Mouse (Mus musculus): ENCODE data around the gene 2310050C09Rik. TPM values are rescaled to one million over a fixed set of nuclear protein-coding genes. Genes with fewer than 3 reads are reported as not detected.
A peak's percentile ranks its signal among the peaks of the same experiment; 100 is the strongest.

2310050C09Rik gene
- 0.25 and 0.46 TPM in 2 replicates for polyA plus RNA-seq (2015; fragmentation: Nextera tagmentation; extraction: Ambion mirVana)

DNA sequence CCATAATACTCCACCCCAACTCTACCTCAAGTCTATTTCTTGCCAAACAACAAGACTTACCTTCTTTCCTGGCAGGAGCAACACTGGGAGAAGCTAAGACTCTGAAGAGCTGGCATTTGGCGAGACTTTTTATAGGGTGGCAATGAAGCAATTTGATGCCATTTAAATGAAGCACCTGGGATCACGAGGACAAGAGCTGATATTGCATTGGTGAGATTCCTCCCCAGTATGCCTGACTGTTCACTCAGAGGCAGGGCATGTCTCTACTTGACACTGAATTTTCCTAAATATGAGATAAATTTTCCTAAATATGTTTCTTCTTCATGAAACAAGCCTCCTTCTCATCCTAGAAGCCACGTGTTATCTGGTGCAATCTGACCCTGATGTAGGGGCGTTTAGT is at the start of gene 2310050C09Rik:
Gene 2310050C09Rik, minus strand, starts transcription at position 101 of the 400 bp plus-strand sequence.
- ATAC-seq (ENCODE audit: insufficient number of reproducible peaks, low FRiP score, low TSS enrichment, low read depth) = no peak
- Histone ChIP-seq H3K4me2 (replicated peaks) (no peak within 1 kb of the TSS), H3K36me3 (no peaks in the 10 kb centered on the region), H3K27me3 (no peaks in the 10 kb centered on the region), H3K4me1 (no peaks in the 10 kb centered on the region), H3K27ac (replicated peaks) (no peak within 1 kb of the TSS), H3K4me3 (replicated peaks) (no peak within 1 kb of the TSS), H3K9ac (no peak within 1 kb of the TSS), H3K9me3 (replicated peaks) (no peaks in the 10 kb centered on the region)
- WGBS = 65% methylated on average over 4 of the region's 4 CpGs

GRCm38 (mm10) chr3:92907571-92907970 is 37.6 kb upstream of the 2310050C09Rik start:
- no peaks in the 10 kb centered on the region for H3K27me3 ChIP-seq
- H3K4me3 ChIP-seq (replicated peaks) = no peak overlapping the region
- 20% methylated on average over 4 of the region's 4 CpGs for WGBS
- H3K4me1 ChIP-seq = no peaks in the 10 kb centered on the region
- H3K36me3 ChIP-seq = no peaks in the 10 kb centered on the region
- H3K27ac ChIP-seq (replicated peaks) = no peak overlapping the region
- no peaks in the 10 kb centered on the region for H3K9me3 ChIP-seq (replicated peaks)
- no peak overlapping the region for H3K9ac ChIP-seq
- H3K4me2 ChIP-seq (replicated peaks) = no peak overlapping the region
- no peak for ATAC-seq (ENCODE audit: insufficient number of reproducible peaks, low FRiP score, low TSS enrichment, low read depth)

DNA sequence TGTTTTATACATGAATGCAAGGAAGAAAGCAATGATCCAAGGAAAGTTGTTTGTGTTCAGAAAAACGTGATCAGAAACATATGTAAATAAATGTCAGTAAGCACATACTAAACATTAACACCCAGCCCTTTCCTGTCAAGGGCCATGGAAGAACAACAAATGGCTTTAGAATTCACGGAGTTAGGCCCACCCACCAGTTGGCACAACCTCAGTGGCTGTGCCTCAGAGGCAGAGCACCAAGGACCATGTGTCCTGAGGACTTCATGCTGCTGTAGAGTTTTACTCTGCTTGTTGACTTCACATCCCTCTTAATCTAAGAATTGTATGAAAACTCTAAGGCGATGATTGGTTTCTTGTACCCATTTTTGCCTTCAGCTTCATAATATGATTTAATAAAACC is 35.2 kb upstream of the 2310050C09Rik start:
- ATAC-seq (ENCODE audit: insufficient number of reproducible peaks, low FRiP score, low TSS enrichment, low read depth) = no peak
- 48% methylated on average over 3 of the region's 3 CpGs for WGBS

DNA sequence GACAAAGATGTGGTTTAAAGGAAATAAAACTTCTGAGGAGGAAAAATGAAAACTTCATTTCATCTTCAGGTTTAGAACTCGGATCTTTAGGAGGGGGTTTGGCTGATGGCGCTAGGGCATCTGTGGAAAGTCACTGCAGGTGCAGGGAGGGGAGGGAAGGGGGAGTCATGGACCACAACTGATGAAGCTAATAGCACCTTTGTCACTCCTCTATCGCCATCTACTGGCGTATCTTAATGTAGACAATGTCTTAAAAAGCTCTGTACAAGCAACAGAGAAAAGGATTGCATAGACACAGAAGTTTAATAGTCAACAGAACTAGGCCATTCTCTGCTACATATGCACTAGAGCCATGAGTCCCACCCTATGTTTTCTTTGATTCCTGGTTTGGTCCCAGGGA is 33.6 kb upstream of the 2310050C09Rik start:
- H3K9me3 ChIP-seq (replicated peaks) = no peaks in the 10 kb centered on the region
- no peak overlapping the region for H3K4me2 ChIP-seq (replicated peaks)
- H3K4me3 ChIP-seq (replicated peaks) = no peak overlapping the region
- no peaks in the 10 kb centered on the region for H3K36me3 ChIP-seq
- no peak for ATAC-seq (ENCODE audit: insufficient number of reproducible peaks, low FRiP score, low TSS enrichment, low read depth)
- WGBS = 18% methylated on average over 4 of the region's 4 CpGs
- no peaks in the 10 kb centered on the region for H3K4me1 ChIP-seq
- H3K9ac ChIP-seq = no peak overlapping the region
- no peaks in the 10 kb centered on the region for H3K27me3 ChIP-seq
- H3K27ac ChIP-seq (replicated peaks) = no peak overlapping the region

More for the DNA sequence above, 35.2 kb upstream of the 2310050C09Rik start:
- Histone ChIP-seq H3K27ac (replicated peaks) (no peak overlapping the region), H3K9me3 (replicated peaks) (no peaks in the 10 kb centered on the region), H3K4me3 (replicated peaks) (no peak overlapping the region), H3K4me2 (replicated peaks) (no peak overlapping the region), H3K4me1 (no peaks in the 10 kb centered on the region), H3K36me3 (no peaks in the 10 kb centered on the region), H3K27me3 (no peaks in the 10 kb centered on the region), H3K9ac (no peak overlapping the region)

DNA sequence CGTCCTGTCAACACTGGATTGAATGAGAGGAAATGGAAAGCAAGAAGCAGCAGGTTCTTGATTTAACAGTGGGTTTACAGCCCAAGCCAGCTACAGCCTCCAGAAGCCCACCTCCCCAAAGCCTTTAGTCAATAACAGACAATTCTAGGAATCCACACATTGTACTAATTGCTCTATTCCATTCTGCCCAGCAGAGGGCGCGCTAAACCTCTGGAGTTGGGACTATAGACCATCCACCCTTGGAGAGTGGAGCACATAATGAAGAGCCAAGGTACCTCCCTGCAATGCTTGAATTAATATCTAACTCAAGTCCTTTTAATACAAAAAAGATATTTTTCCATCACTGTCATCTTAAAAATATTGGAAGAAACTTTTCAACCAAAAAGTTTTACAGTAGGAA is 33.0 kb upstream of the 2310050C09Rik start:
- no peaks in the 10 kb centered on the region for H3K27me3 ChIP-seq
- no peaks in the 10 kb centered on the region for H3K4me1 ChIP-seq
- H3K9ac ChIP-seq = no peak overlapping the region
- no peak overlapping the region for H3K4me2 ChIP-seq (replicated peaks)
- no peak overlapping the region for H3K27ac ChIP-seq (replicated peaks)
- H3K9me3 ChIP-seq (replicated peaks) = no peaks in the 10 kb centered on the region
- no peaks in the 10 kb centered on the region for H3K36me3 ChIP-seq
- WGBS = 21% methylated on average over 3 of the region's 3 CpGs
- no peak overlapping the region for H3K4me3 ChIP-seq (replicated peaks)
- ATAC-seq (ENCODE audit: insufficient number of reproducible peaks, low FRiP score, low TSS enrichment, low read depth) = no peak

DNA sequence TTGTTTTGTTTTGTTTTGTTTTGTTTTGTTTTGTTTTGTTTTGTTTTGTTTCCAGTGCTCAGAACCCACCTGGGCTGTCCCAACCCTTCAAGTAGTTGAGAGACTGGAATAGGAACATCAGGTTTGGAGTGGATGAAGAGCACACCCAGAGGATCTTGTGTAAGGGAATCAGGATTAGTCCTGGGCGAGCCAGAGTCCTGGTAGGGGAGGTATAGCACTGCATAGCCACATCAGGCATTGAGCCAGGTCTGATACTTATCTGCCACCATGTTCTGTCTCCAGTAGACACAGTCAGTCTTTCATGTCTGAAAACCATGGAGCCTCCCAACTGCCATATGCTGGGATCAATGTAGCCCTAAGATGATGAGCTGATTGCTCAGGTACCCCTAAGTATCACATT is 24.5 kb upstream of the 2310050C09Rik start:
- WGBS = 38% methylated on average over 1 of the region's 1 CpGs
- 0 out of 2 replicates have a peak overlapping the region, but pooled peaks have one; percentile 8 for H3K27ac ChIP-seq (replicated peaks)
- no peaks in the 10 kb centered on the region for H3K9me3 ChIP-seq (replicated peaks)
- 0 out of 2 replicates have a peak, but pooled peaks cover 5% of the 10 kb centered on the region for H3K4me1 ChIP-seq
- no peak overlapping the region for H3K4me2 ChIP-seq (replicated peaks)
- H3K27me3 ChIP-seq = no peaks in the 10 kb centered on the region
- ATAC-seq (ENCODE audit: insufficient number of reproducible peaks, low FRiP score, low TSS enrichment, low read depth) = peak; percentile 60; the same call in 1 of the 2 replicates
- H3K9ac ChIP-seq = no peak overlapping the region
- H3K4me3 ChIP-seq (replicated peaks) = no peak overlapping the region
- no peaks in the 10 kb centered on the region for H3K36me3 ChIP-seq

GRCm38 (mm10) chr3:92894063-92894462 is 24.0 kb upstream of the 2310050C09Rik start:
- 54% methylated on average over 3 of the region's 3 CpGs for WGBS
- H3K4me2 ChIP-seq (replicated peaks) = no peak overlapping the region
- ATAC-seq (ENCODE audit: insufficient number of reproducible peaks, low FRiP score, low TSS enrichment, low read depth) = no peak; the same call in 1 of the 2 replicates
- H3K4me3 ChIP-seq (replicated peaks) = no peak overlapping the region
- H3K27me3 ChIP-seq = no peaks in the 10 kb centered on the region
- H3K9ac ChIP-seq = no peak overlapping the region
- H3K9me3 ChIP-seq (replicated peaks) = no peaks in the 10 kb centered on the region
- no peaks in the 10 kb centered on the region for H3K36me3 ChIP-seq
- H3K4me1 ChIP-seq = 0 out of 2 replicates have a peak, but pooled peaks cover 5% of the 10 kb centered on the region
- no peak overlapping the region for H3K27ac ChIP-seq (replicated peaks)

- Histone ChIP-seq H3K9ac (no peak overlapping the region), H3K4me2 (replicated peaks) (no peak overlapping the region), H3K4me3 (replicated peaks) (no peak overlapping the region), H3K36me3 (no peaks in the 10 kb centered on the region), H3K9me3 (replicated peaks) (no peaks in the 10 kb centered on the region), H3K4me1 (no peaks in the 10 kb centered on the region), H3K27ac (replicated peaks) (no peak overlapping the region), H3K27me3 (no peaks in the 10 kb centered on the region)
- ATAC-seq (ENCODE audit: insufficient number of reproducible peaks, low FRiP score, low TSS enrichment, low read depth) = no peak
- WGBS = 77% methylated on average over 3 of the region's 3 CpGs
These were observed 4.2 kb upstream of the 2310050C09Rik start for GRCm38 (mm10) chr3:92874180-92874579.

DNA sequence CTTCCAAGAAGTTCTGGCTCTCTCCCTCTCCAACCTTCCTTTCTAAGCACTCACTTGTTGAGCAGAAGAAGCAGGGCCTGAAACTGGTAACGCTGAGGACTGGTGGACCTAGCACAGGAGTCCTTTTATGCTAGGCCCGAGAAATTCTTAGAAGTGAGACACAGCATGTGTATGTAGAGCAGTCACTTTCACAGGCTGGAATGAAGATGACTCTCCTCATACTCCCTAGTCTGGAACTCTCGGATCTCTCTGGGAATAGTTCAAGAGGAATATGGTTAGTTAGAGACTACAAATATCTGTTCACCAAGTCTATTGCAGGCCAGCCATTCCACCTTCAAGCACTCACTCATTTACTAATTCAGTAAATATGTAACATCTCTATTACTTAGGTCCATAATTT is 18.8 kb downstream of the 2310050C09Rik start, which contains the start of gene Lce1l:
Gene Lce1l, minus strand, starts transcription at position 101 of the 400 bp plus-strand sequence.
- 82% methylated on average over 3 of the region's 3 CpGs for WGBS
- Histone ChIP-seq H3K4me1 (no peaks in the 10 kb centered on the region), H3K27ac (replicated peaks) (no peak within 1 kb of the TSS), H3K9me3 (replicated peaks) (no peaks in the 10 kb centered on the region), H3K36me3 (no peaks in the 10 kb centered on the region), H3K9ac (no peak within 1 kb of the TSS), H3K4me3 (replicated peaks) (no peak within 1 kb of the TSS), H3K4me2 (replicated peaks) (no peak within 1 kb of the TSS), H3K27me3 (no peaks in the 10 kb centered on the region)
- ATAC-seq (ENCODE audit: insufficient number of reproducible peaks, low FRiP score, low TSS enrichment, low read depth) = no peak

DNA sequence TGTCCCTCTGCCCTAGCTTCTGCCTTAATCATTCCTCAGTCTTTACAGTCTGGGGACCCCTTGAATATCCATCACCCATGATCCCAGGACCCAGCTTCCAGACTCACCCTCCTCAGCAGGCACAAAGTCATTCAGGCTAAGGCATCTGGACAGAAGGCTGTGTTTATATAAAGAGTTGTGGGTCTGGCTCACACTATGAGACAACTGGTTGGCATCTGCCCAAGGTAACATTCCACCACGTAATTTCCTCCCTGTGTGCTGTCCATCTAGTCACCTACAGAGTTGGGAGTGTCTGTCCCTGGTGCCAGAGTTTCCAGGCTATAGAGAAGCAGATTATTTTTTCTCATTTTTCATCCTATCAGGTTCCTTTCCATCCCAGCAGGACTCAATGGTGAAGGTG is 42.9 kb downstream of the 2310050C09Rik start, which contains the start of gene Kprp:
Gene Kprp, minus strand, starts transcription at position 140 of the 400 bp plus-strand sequence.
- no peak within 1 kb of the TSS for H3K4me3 ChIP-seq (replicated peaks)
- ATAC-seq (ENCODE audit: insufficient number of reproducible peaks, low FRiP score, low TSS enrichment, low read depth) = no peak
- no peak within 1 kb of the TSS for H3K4me2 ChIP-seq (replicated peaks)
- no peaks in the 10 kb centered on the region for H3K27me3 ChIP-seq
- H3K27ac ChIP-seq (replicated peaks) = no peak within 1 kb of the TSS
- no peaks in the 10 kb centered on the region for H3K4me1 ChIP-seq
- no peaks in the 10 kb centered on the region for H3K9me3 ChIP-seq (replicated peaks)
- H3K36me3 ChIP-seq = no peaks in the 10 kb centered on the region
- H3K9ac ChIP-seq = no peak within 1 kb of the TSS
- WGBS = 13% methylated on average over 1 of the region's 1 CpGs

DNA sequence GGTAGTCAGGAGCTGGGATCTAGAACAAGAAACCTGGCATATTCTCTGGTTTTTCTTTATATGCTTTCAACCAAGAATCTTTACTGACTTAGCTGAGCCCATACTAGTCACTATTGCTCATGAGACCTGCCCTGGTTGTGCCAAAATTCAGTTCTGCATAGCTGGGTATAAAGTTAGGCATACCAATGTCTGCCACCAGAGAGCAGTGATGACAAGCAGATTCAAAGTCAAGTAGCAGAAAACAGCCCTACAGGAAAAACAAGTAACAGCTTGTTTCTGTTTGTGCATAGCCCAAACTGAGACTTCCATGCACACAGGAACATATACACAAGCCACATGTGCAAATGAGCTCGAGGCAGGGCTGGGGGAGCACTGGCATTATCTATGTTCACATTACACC is 44.2 kb downstream of the 2310050C09Rik start:
- no peak overlapping the region for H3K27ac ChIP-seq (replicated peaks)
- 14% methylated on average over 1 of the region's 1 CpGs for WGBS
- no peaks in the 10 kb centered on the region for H3K9me3 ChIP-seq (replicated peaks)
- H3K9ac ChIP-seq = no peak overlapping the region
- no peaks in the 10 kb centered on the region for H3K4me1 ChIP-seq
- H3K4me2 ChIP-seq (replicated peaks) = no peak overlapping the region
- ATAC-seq (ENCODE audit: insufficient number of reproducible peaks, low FRiP score, low TSS enrichment, low read depth) = no peak
- H3K36me3 ChIP-seq = no peaks in the 10 kb centered on the region
- H3K4me3 ChIP-seq (replicated peaks) = no peak overlapping the region
- no peaks in the 10 kb centered on the region for H3K27me3 ChIP-seq

All from embryonic facial prominence, embryonic 15.5 days (tissue).